Mouse (Mus musculus): Measurements from ENCODE around the gene Aaed1. TPM values are rescaled to one million over a fixed set of nuclear protein-coding genes. Genes with fewer than 3 reads are reported as not detected.

Gene Aaed1
- polyA plus RNA-seq, 1 experiment from 2014 or later, result 59.9 TPM

GRCm38 (mm10) chr13:64333102-64333501 lies 20.6 kb upstream of the Aaed1 start:
- POLR2A ChIA-PET, result no interaction called here
- TF ChIP-seq CTCF (IDR thresholded peaks at IDR 0.05), result no peak
- DNase-seq (ENCODE audit: low read depth, low spot score) (no peak), ATAC-seq (no peak)
- CTCF ChIA-PET, result interaction anchor here (0.9 to 1.0 kb wide), 2 partner anchors 10 to 20 kb away, joined by 3 read pairs; no protein-coding TSS in a partner anchor
- H3K27me3 ChIP-seq, result no peaks in the 10 kb centered on the region
- in situ Hi-C loops (cut with MboI; ENCODE audit: low pct_unique_long_range_greater_than_20kb), result loop anchor here (25.0 kb wide), 2 partner anchors 354 to 954 kb away; partner anchors contain the start of gene Zfp369

DNA sequence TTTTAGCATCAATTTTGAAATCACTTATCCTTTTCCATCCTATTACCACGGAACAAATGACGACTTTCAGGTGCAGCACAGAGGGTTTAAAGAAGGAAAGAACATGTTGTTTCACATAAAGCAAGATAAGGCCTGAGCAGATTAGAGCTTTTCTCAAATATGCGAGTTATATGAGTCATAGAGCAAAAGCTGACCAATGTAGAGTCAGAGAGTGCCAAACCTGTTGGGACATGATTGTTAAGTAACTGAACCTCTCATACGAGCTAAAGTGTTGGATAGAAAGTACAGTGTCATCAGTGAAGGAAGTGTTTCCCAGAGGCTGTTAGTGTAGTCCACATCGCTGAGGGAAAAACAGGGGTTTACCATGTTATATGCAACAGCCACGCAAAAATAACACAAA lies 19.8 kb upstream of the Aaed1 start:
- POLR2A ChIA-PET, result no interaction called here
- no peak for TF ChIP-seq CTCF (IDR thresholded peaks at IDR 0.05)
- DNase-seq (ENCODE audit: low read depth, low spot score), result no peak
- CTCF ChIA-PET, result interaction anchor here (2.1 kb wide), 1 partner anchor 8 kb away, joined by 7 read pairs; no protein-coding TSS in a partner anchor
- H3K27me3 ChIP-seq, result no peaks in the 10 kb centered on the region
- ATAC-seq, result peak; percentile 31
- in situ Hi-C loops (cut with MboI; ENCODE audit: low pct_unique_long_range_greater_than_20kb), result loop anchor here (25.0 kb wide), 2 partner anchors 355 to 955 kb away; partner anchors contain the start of gene Zfp369

DNA sequence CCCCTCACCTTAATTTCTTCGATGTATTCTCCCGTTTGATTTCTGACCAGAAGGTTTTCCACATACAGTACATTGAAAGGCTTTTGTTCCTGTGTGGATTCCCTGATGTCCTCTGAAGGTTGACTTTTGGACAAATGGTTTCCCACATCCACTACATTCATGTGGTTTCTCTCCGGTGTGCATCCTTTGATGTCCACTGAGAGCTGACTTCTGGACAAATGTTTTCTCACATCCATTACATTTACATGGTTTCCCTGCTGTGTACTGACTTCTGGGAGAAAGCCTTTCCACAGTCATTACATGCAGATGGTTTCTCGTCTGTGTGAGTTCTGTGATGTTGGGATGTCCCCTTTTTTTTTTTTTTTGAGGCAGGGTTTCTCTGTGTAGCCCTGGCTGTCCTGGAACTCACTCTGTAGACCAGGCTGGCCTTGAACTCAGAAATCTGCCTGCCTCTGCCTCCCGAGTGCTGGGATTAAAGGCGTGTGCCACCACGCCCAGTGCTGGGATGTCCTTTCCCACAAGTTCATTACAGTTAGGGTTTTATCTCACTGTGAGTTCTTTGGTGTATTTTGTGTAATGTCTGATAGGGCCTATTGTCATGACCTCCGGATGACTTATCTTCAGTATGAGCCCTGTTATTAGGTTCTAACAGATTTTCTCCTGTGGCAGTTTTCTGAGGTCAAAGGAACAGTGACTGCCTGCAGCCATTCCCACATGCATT lies 10.2 kb upstream of the Aaed1 start:
- no peaks in the 10 kb centered on the region for H3K27me3 ChIP-seq
- DNase-seq (ENCODE audit: low read depth, low spot score) (no peak), ATAC-seq (no peak)
- ChIA-PET CTCF (no interaction called here), POLR2A (no interaction called here)
- in situ Hi-C loops (cut with MboI; ENCODE audit: low pct_unique_long_range_greater_than_20kb), result no loop called here
- no peak for TF ChIP-seq CTCF (IDR thresholded peaks at IDR 0.05)

DNA sequence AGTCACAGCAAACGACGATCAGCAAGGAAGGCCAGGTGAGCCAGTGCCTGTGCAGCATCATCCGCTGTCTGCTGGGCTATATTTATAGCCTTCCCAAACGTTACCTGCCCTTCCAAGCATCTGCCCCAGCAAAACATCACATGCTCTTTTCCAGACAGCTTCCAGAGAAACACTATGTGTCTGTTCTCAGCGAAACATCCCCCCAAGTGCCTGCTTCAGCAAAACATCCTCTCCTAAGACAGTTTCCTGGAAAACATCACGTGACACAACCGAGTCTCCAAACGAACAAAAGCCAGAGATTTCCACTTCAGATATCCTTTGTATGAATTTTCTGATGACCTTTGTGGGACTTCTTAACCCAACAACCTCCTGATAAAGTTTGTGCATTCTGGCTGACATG lies 7.8 kb upstream of the Aaed1 start:
- no peak for TF ChIP-seq CTCF (IDR thresholded peaks at IDR 0.05)
- in situ Hi-C loops (cut with MboI; ENCODE audit: low pct_unique_long_range_greater_than_20kb), result no loop called here
- ATAC-seq (no peak), DNase-seq (ENCODE audit: low read depth, low spot score) (no peak)
- POLR2A ChIA-PET, result no interaction called here
- CTCF ChIA-PET, result interaction anchor here (1.4 to 9.3 kb wide), 2 partner anchors 8 to 116 kb away, joined by 3 to 177 read pairs; partner anchors contain the start of gene Cdk20
- H3K27me3 ChIP-seq, result no peaks in the 10 kb centered on the region

- ATAC-seq (no peak), DNase-seq (ENCODE audit: low read depth, low spot score) (no peak)
- peak; percentile 37 for TF ChIP-seq CTCF (IDR thresholded peaks at IDR 0.05)
- no peaks in the 10 kb centered on the region for H3K27me3 ChIP-seq
- POLR2A ChIA-PET, result no interaction called here
- in situ Hi-C loops (cut with MboI; ENCODE audit: low pct_unique_long_range_greater_than_20kb), result loop anchor here (5.0 to 10.0 kb wide), 4 partner anchors 48 to 805 kb away; partner anchors contain the start of gene Cdk20
- CTCF ChIA-PET, result interaction anchor here (1.4 to 9.3 kb wide), 2 partner anchors 9 to 116 kb away, joined by 3 to 177 read pairs; partner anchors contain the start of gene Cdk20
Observed at GRCm38 (mm10) chr13:64319782-64320181, 7.3 kb upstream of the Aaed1 start.

GRCm38 (mm10) chr13:64318355-64318754 lies 5.8 kb upstream of the Aaed1 start:
- in situ Hi-C loops (cut with MboI; ENCODE audit: low pct_unique_long_range_greater_than_20kb), result loop anchor here (5.0 to 10.0 kb wide), 4 partner anchors 49 to 806 kb away; partner anchors contain the start of gene Cdk20
- ChIA-PET CTCF (interaction anchor here (0.9 to 9.3 kb wide), 4 partner anchors 43 to 125 kb away, joined by 3 to 177 read pairs (median 4); partner anchors contain the start of gene Cdk20), POLR2A (interaction anchor here (1.3 to 1.6 kb wide), 2 partner anchors 40 to 46 kb away, joined by 3 to 5 read pairs; no protein-coding TSS in a partner anchor)
- peak; percentile 66 for DNase-seq (ENCODE audit: low read depth, low spot score)
- TF ChIP-seq CTCF (IDR thresholded peaks at IDR 0.05), result no peak
- peak; percentile 84 for ATAC-seq
- H3K27me3 ChIP-seq, result no peaks in the 10 kb centered on the region

GRCm38 (mm10) chr13:64315483-64316050 lies 3.1 kb upstream of the Aaed1 start:
- TF ChIP-seq CTCF (IDR thresholded peaks at IDR 0.05), result peak; percentile 60
- CTCF ChIA-PET, result interaction anchor here (0.6 to 9.3 kb wide), 13 partner anchors 43 to 258 kb away, joined by 3 to 177 read pairs (median 5); partner anchors contain the start of gene Cdk20
- in situ Hi-C loops (cut with MboI; ENCODE audit: low pct_unique_long_range_greater_than_20kb), result loop anchor here (5.0 to 10.0 kb wide), 4 partner anchors 52 to 809 kb away; partner anchors contain the start of gene Cdk20

GRCm38 (mm10) chr13:64314041-64314440 lies 1.5 kb upstream of the Aaed1 start:
- DNase-seq (ENCODE audit: low read depth, low spot score), result no peak
- in situ Hi-C loops (cut with MboI; ENCODE audit: low pct_unique_long_range_greater_than_20kb), result loop anchor here (10.0 kb wide), 2 partner anchors 261 to 811 kb away; no protein-coding TSS in a partner anchor

More at GRCm38 (mm10) chr13:64315483-64316050, 3.1 kb upstream of the Aaed1 start:
- POLR2A ChIA-PET, result interaction anchor here (1.5 kb wide), 1 partner anchor 123 kb away, joined by 6 read pairs; no protein-coding TSS in a partner anchor
- H3K27me3 ChIP-seq, result no peaks in the 10 kb centered on the region
- DNase-seq (ENCODE audit: low read depth, low spot score) (peak; percentile 27), ATAC-seq (peak; percentile 15)

DNA sequence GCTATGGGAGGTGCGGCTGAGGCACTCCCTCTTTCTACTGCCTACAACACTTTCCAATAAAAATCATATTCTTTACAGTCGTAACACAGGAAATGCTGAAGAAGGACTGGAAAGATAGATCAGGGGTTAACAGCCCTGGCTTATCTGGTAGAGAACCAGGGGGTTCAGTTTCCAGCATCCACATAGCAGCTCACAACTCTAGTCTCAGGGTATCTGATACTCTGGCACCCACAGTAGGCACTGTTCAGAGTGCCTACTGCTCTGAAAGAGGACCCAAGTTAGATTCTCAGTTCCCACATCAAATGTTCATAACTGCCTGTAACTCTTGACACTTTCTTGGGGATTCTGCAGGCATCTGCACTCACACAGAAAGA lies 393 bp upstream of the Aaed1 start:
- ATAC-seq (peak; percentile 3), DNase-seq (ENCODE audit: low read depth, low spot score) (no peak)
- in situ Hi-C loops (cut with MboI; ENCODE audit: low pct_unique_long_range_greater_than_20kb), result loop anchor here (10.0 kb wide), 2 partner anchors 262 to 812 kb away; no protein-coding TSS in a partner anchor
- CTCF ChIA-PET, result interaction anchor here (1.0 to 9.3 kb wide), 2 partner anchors 123 to 132 kb away, joined by 3 to 177 read pairs; partner anchors contain the start of gene Cdk20
- POLR2A ChIA-PET, result no interaction called here
- no peak for TF ChIP-seq CTCF (IDR thresholded peaks at IDR 0.05)
- H3K27me3 ChIP-seq, result no peaks in the 10 kb centered on the region

More at GRCm38 (mm10) chr13:64314041-64314440, 1.5 kb upstream of the Aaed1 start:
- TF ChIP-seq CTCF (IDR thresholded peaks at IDR 0.05), result no peak
- ChIA-PET CTCF (interaction anchor here (1.4 to 9.3 kb wide), 4 partner anchors 51 to 260 kb away, joined by 3 to 177 read pairs (median 6); partner anchors contain the start of gene Cdk20), POLR2A (no interaction called here)
- H3K27me3 ChIP-seq, result no peaks in the 10 kb centered on the region
- ATAC-seq, result no peak

- ChIA-PET POLR2A (no interaction called here), CTCF (interaction anchor here (0.8 to 9.3 kb wide), 2 partner anchors 48 to 125 kb away, joined by 4 to 177 read pairs; partner anchors contain the start of gene Cdk20)
- DNase-seq (ENCODE audit: low read depth, low spot score) (no peak), ATAC-seq (no peak)
- in situ Hi-C loops (cut with MboI; ENCODE audit: low pct_unique_long_range_greater_than_20kb), result loop anchor here (10.0 kb wide), 2 partner anchors 264 to 814 kb away; no protein-coding TSS in a partner anchor
- TF ChIP-seq CTCF (IDR thresholded peaks at IDR 0.05), result no peak
- no peaks in the 10 kb centered on the region for H3K27me3 ChIP-seq
Observed at GRCm38 (mm10) chr13:64311266-64311665, 1.2 kb downstream of the Aaed1 start.

Measured in Patski (cell line).